Mouse (Mus musculus): ENCODE measurements at regions not wholly inside any gene's neighbourhood (a gene's known extent, or its start where the extent isn't known, plus 50 kb on each side); places are given as distances from the start of the nearest gene placed in this dataset.

GRCm38 (mm10) chr9:88177575-88178254, 149.3 kb upstream of the Nt5e start:
- no peak for DNase-seq (ENCODE audit: low read depth, low spot score)
- H3K27ac ChIP-seq (ENCODE audit: control insufficient read depth, low read depth, low read length) = no peak overlapping the region
- TF ChIP-seq CHD1 (IDR thresholded peaks at IDR 0.05; ENCODE audit: low read depth, low read length) = no peak
- no peak for TF ChIP-seq MAFK (IDR thresholded peaks at IDR 0.05; ENCODE audit: borderline replicate concordance, low read depth, low read length)
- TF ChIP-seq ZC3H11A (IDR thresholded peaks at IDR 0.05; ENCODE audit: low read depth, low read length) = no peak
- no peak for TF ChIP-seq ZNF384 (IDR thresholded peaks at IDR 0.05; ENCODE audit: low read depth, low read length)
- no peak for TF ChIP-seq RCOR1 (IDR thresholded peaks at IDR 0.05; ENCODE audit: low read depth, low read length)
- TF ChIP-seq USF1 (IDR thresholded peaks at IDR 0.05; ENCODE audit: low read depth, low read length) = no peak
- no peak for TF ChIP-seq CHD2 (IDR thresholded peaks at IDR 0.05; ENCODE audit: low read length)
- no peak for TF ChIP-seq NRF1 (IDR thresholded peaks at IDR 0.05; ENCODE audit: insufficient read depth, low read depth, low read length, poor library complexity, severe bottlenecking)
- TF ChIP-seq ZMIZ1 (IDR thresholded peaks at IDR 0.05; ENCODE audit: low read depth, low read length) = no peak
- no peak for TF ChIP-seq SIN3A (IDR thresholded peaks at IDR 0.05; ENCODE audit: low read length)
- no peak for TF ChIP-seq MXI1 (IDR thresholded peaks at IDR 0.05; ENCODE audit: low read depth, low read length)
- TF ChIP-seq MYB (IDR thresholded peaks at IDR 0.05; ENCODE audit: low read depth, low read length) = no peak
- TF ChIP-seq TBP (IDR thresholded peaks at IDR 0.05; ENCODE audit: low read depth, low read length) = no peak
- TF ChIP-seq RAD21 (IDR thresholded peaks at IDR 0.05; ENCODE audit: low read depth, low read length) = no peak
- no peak overlapping the region for H3K9ac ChIP-seq (ENCODE audit: control insufficient read depth, low read depth, low read length, poor library complexity, severe bottlenecking)
- H3K36me3 ChIP-seq (ENCODE audit: control insufficient read depth in 1 of 2, insufficient read depth in 2 of 2, low read length in 2 of 2) = no peaks in the 10 kb centered on the region
- no peaks in the 10 kb centered on the region for H3K79me2 ChIP-seq (ENCODE audit: control insufficient read depth, insufficient read depth, low read length, poor library complexity)
- no peaks in the 10 kb centered on the region for H3K4me1 ChIP-seq (ENCODE audit: control insufficient read depth in 1 of 2, insufficient read depth in 2 of 2, low read length in 2 of 2)
- H3K9me3 ChIP-seq (replicated peaks; ENCODE audit: insufficient read depth, low read length) = no peaks in the 10 kb centered on the region
- no peaks in the 10 kb centered on the region for H3K27me3 ChIP-seq (ENCODE audit: control insufficient read depth in 1 of 2, insufficient read depth in 2 of 2, low read length in 2 of 2)
- H3K4me3 ChIP-seq (ENCODE audit: control insufficient read depth in 1 of 2, insufficient read depth in 1 of 2, low read depth in 2 of 2, low read length in 2 of 2) = no peak overlapping the region

DNA sequence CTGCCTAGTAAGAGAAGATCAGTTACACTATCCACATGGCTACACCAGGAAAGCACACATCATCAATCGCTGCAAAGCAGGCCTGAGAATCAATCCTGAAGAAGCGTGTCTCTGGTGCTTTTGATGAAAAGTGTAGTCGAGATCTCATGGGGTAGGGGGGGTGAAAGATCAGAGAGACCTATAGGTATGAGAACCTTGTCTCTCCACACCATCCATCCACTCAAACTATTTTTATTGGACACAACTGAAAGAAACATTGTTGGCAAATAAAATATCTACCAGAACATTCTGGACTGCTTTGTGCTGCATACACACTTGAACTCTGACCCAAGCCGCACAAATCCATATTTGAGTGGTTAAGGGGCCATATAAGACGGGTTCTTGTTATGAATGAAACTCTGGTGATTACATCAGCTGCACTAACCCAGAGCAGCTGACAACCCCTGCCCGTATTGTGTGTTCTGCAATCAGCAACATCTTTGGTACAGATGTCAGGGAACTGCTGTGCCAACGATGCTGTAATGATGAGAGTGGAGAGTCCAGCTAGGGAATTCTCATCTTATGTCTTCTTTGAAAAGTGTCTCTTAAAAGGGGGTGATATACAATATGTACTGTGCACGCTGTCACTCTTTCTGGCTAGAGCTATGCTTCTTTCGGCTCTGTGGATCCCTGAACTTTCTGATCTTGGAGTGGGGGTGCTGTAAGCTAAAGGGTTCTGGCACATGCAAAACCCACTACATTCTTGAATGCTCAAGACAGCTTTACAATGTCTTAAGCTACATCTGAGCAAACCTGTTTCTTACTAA, 145.6 kb upstream of the Nt5e start:
- Histone ChIP-seq H3K27ac (ENCODE audit: control insufficient read depth, low read depth, low read length) (no peak overlapping the region), H3K27me3 (ENCODE audit: control insufficient read depth in 1 of 2, insufficient read depth in 2 of 2, low read length in 2 of 2) (no peaks in the 10 kb centered on the region), H3K4me1 (ENCODE audit: control insufficient read depth in 1 of 2, insufficient read depth in 2 of 2, low read length in 2 of 2) (no peaks in the 10 kb centered on the region), H3K9ac (ENCODE audit: control insufficient read depth, low read depth, low read length, poor library complexity, severe bottlenecking) (no peak overlapping the region), H3K4me3 (ENCODE audit: control insufficient read depth in 1 of 2, insufficient read depth in 1 of 2, low read depth in 2 of 2, low read length in 2 of 2) (no peak overlapping the region), H3K9me3 (replicated peaks; ENCODE audit: insufficient read depth, low read length) (no peaks in the 10 kb centered on the region), H3K79me2 (ENCODE audit: control insufficient read depth, insufficient read depth, low read length, poor library complexity) (no peaks in the 10 kb centered on the region), H3K36me3 (ENCODE audit: control insufficient read depth in 1 of 2, insufficient read depth in 2 of 2, low read length in 2 of 2) (no peaks in the 10 kb centered on the region)
- TF ChIP-seq RAD21 (IDR thresholded peaks at IDR 0.05; ENCODE audit: low read depth, low read length) (no peak), MYB (IDR thresholded peaks at IDR 0.05; ENCODE audit: low read depth, low read length) (no peak), MYC (IDR thresholded peaks at IDR 0.05; ENCODE audit: low read depth, low read length) (no peak), CHD2 (IDR thresholded peaks at IDR 0.05; ENCODE audit: low read length) (no peak), JUND (IDR thresholded peaks at IDR 0.05; ENCODE audit: low read depth, low read length) (no peak)
- no peak for DNase-seq (ENCODE audit: low read depth, low spot score)
